Mouse (Mus musculus) forebrain, embryonic 15.5 days (tissue): Measurements from ENCODE around the gene Mamld1. TPM values are rescaled to one million over a fixed set of nuclear protein-coding genes. Genes with fewer than 3 reads are reported as not detected.
"Not testable (repeated sequence)": the region's sequence is repeated elsewhere in the genome, so short reads cannot be mapped to it uniquely, and the experiment has no call there.

Experiments
- ATAC-seq: fragments of 200-750 bp; cut with Nextera tagmentation; replicated peaks from 2 replicates; pipeline ENCODE4 v1.8.0; 2017; ENCODE audit warnings: mild to moderate bottlenecking, moderate TSS enrichment, moderate library complexity
- H3K27ac ChIP-seq: fragments of 300-500 bp; sonication (generic); replicated peaks from 2 replicates; pipeline ENCODE4 v1.5.1; 2015; ENCODE audit warnings: mild to moderate bottlenecking, inconsistent platforms
- H3K27me3 ChIP-seq: fragments of 300-500 bp; sonication (generic); 2 replicates; pipeline ENCODE4 v1.6.1; 2015; ENCODE audit warnings: inconsistent platforms
- H3K36me3 ChIP-seq: fragments of 300-500 bp; sonication (generic); 2 replicates; pipeline ENCODE4 v1.6.1; 2015; ENCODE audit warnings: mild to moderate bottlenecking, inconsistent platforms
- H3K4me1 ChIP-seq: fragments of 300-500 bp; sonication (generic); 2 replicates; pipeline ENCODE4 v1.6.1; 2015; ENCODE audit warnings: inconsistent platforms
- H3K4me2 ChIP-seq: fragments of 300-500 bp; sonication (generic); replicated peaks from 2 replicates; pipeline ENCODE4 v1.6.1; 2015; ENCODE audit warnings: mild to moderate bottlenecking, inconsistent platforms
- H3K4me3 ChIP-seq: fragments of 300-500 bp; sonication (generic); 2 replicates; pipeline ENCODE4 v1.5.1; 2015; ENCODE audit warnings: mild to moderate bottlenecking, inconsistent platforms
- H3K9ac ChIP-seq: fragments of 300-500 bp; sonication (generic); replicated peaks from 2 replicates; pipeline ENCODE4 v1.6.1; 2015; ENCODE audit warnings: mild to moderate bottlenecking, inconsistent platforms
- H3K9me3 ChIP-seq: fragments of 300-500 bp; sonication (generic); 2 replicates; pipeline ENCODE4 v1.6.1; 2016; ENCODE audit warnings: inconsistent platforms
- WGBS: fragments of 180-500 bp; shearing (Covaris S2); methylation state at CpG from one replicate; pipeline ENCODE4 v1.1.7; 2015; ENCODE audit warnings: mixed read lengths; 5-methylcytosine and 5-hydroxymethylcytosine counted together
- polyA plus RNA-seq: library from polyadenylated mRNA; unstranded; fragments of >200 nt; fragmentation: Nextera tagmentation; extraction: Ambion mirVana; gene quantifications from 2 replicates; pipeline ENCODE4 v1.2.1, GENCODE M21; 2015

Gene Mamld1
- polyA plus RNA-seq = 4.3 and 4.7 TPM in 2 replicates

GRCm38 (mm10) chrX:71049864-71050576 is at the start of gene Mamld1:
TSS of gene Mamld1 (plus strand) at chrX:71050256.
- peak within 1 kb of the TSS; percentile 62 for H3K9ac ChIP-seq
- H3K27ac ChIP-seq = peak within 1 kb of the TSS; percentile 88
- no peaks in the 10 kb centered on the region for H3K9me3 ChIP-seq
- H3K36me3 ChIP-seq = no peaks in the 10 kb centered on the region
- peak; percentile 82 for ATAC-seq
- WGBS = 32% methylated on average over 47 of the region's 50 CpGs
- H3K4me3 ChIP-seq = peak within 1 kb of the TSS; percentile 54
- H3K4me1 ChIP-seq = peaks cover 3% of the 10 kb centered on the region
- H3K27me3 ChIP-seq = no peaks in the 10 kb centered on the region
- H3K4me2 ChIP-seq = peak within 1 kb of the TSS; percentile 85

- H3K9ac ChIP-seq = no peak overlapping the region
- H3K36me3 ChIP-seq = no peaks in the 10 kb centered on the region
- no peak overlapping the region for H3K4me2 ChIP-seq
- ATAC-seq = no peak
- H3K9me3 ChIP-seq = no peaks in the 10 kb centered on the region
- no peak overlapping the region for H3K27ac ChIP-seq
- no peak overlapping the region for H3K4me3 ChIP-seq
- H3K4me1 ChIP-seq = no peaks in the 10 kb centered on the region
- no peaks in the 10 kb centered on the region for H3K27me3 ChIP-seq
Observed at GRCm38 (mm10) chrX:71024718-71025117, 25.3 kb upstream of the Mamld1 start.

DNA sequence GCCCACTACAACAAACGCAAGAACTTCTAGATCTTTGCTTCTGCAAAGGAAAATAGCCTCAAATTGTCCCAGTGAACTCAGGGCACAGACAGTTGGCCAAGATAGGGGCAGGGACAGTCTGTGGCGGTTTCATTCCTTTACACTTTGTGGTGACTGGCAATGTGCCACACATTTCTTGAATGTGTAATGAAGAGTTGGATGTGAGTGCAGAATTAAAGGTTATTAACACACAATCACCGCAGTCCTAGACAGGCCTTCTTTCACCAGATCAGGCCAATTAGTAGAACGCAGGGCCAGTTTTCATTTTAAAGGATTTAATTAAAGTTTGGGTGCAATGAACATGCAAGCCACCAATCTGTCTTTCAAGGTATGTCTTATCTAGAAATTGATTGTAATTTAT is 22.0 kb upstream of the Mamld1 start:
- no peaks in the 10 kb centered on the region for H3K27me3 ChIP-seq
- 41% methylated on average over 4 of the region's 4 CpGs for WGBS
- no peaks in the 10 kb centered on the region for H3K4me1 ChIP-seq
- H3K36me3 ChIP-seq = no peaks in the 10 kb centered on the region
- H3K9ac ChIP-seq = no peak overlapping the region
- no peak overlapping the region for H3K4me2 ChIP-seq
- no peak overlapping the region for H3K27ac ChIP-seq
- no peak; the same call in 1 of the 2 replicates for ATAC-seq
- no peak overlapping the region for H3K4me3 ChIP-seq
- H3K9me3 ChIP-seq = no peaks in the 10 kb centered on the region

DNA sequence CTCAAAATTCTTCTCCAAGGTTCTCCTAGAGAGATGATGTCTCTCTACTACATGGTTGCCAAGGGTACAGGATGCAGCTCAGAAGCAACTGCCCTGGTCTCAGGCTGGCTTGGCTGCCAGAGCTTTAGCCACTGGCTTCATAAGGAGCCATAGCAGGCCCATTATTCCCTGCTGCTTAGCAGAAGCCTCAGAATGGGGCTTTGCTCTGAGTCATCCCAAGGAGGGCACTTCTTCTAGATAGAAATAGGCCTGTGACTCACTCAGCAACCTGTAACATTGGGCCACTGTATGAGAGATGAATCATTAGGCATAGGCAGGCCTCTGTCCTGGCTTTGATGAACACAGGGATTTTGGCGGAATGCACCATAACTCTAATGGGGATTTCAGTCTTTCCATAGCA is 21.1 kb upstream of the Mamld1 start:
- not testable (repeated sequence) for H3K9ac ChIP-seq, ATAC-seq, H3K27me3 ChIP-seq, H3K36me3 ChIP-seq, H3K27ac ChIP-seq, H3K4me1 ChIP-seq, H3K9me3 ChIP-seq, H3K4me2 ChIP-seq, H3K4me3 ChIP-seq
- 100% methylated on average over 1 of the region's 1 CpGs for WGBS

- Histone ChIP-seq H3K4me2 (peak overlapping the region; percentile 85), H3K36me3 (no peaks in the 10 kb centered on the region), H3K4me1 (peaks cover 3% of the 10 kb centered on the region), H3K27ac (peak overlapping the region; percentile 88), H3K4me3 (peak overlapping the region; percentile 54), H3K27me3 (no peaks in the 10 kb centered on the region), H3K9me3 (no peaks in the 10 kb centered on the region), H3K9ac (peak overlapping the region; percentile 62)
- WGBS = 24% methylated on average over 26 of the region's 26 CpGs
- peak; percentile 29 for ATAC-seq
Observed at GRCm38 (mm10) chrX:71050677-71051311, 738 bp downstream of the Mamld1 start.

- H3K4me1 ChIP-seq = peaks cover 8% of the 10 kb centered on the region
- no peaks in the 10 kb centered on the region for H3K36me3 ChIP-seq
- 22% methylated on average over 30 of the region's 30 CpGs for WGBS
- H3K9me3 ChIP-seq = no peaks in the 10 kb centered on the region
- H3K4me3 ChIP-seq = peak overlapping the region; percentile 54
- H3K4me2 ChIP-seq = peak overlapping the region; percentile 85
- H3K9ac ChIP-seq = peak overlapping the region; percentile 62
- ATAC-seq = peak; percentile 74
- no peaks in the 10 kb centered on the region for H3K27me3 ChIP-seq
- peak overlapping the region; percentile 88 for H3K27ac ChIP-seq
Observed at GRCm38 (mm10) chrX:71051361-71052114, 1.5 kb downstream of the Mamld1 start.

GRCm38 (mm10) chrX:71052115-71052478 is 2.0 kb downstream of the Mamld1 start:
- peak overlapping the region; percentile 62 for H3K9ac ChIP-seq
- WGBS = 29% methylated on average over 19 of the region's 19 CpGs
- H3K4me1 ChIP-seq = peaks cover 10% of the 10 kb centered on the region
- H3K4me3 ChIP-seq = peak overlapping the region; percentile 54
- no peaks in the 10 kb centered on the region for H3K36me3 ChIP-seq
- peak; percentile 71 for ATAC-seq
- no peaks in the 10 kb centered on the region for H3K9me3 ChIP-seq
- peak overlapping the region; percentile 88 for H3K27ac ChIP-seq
- H3K4me2 ChIP-seq = peak overlapping the region; percentile 85
- no peaks in the 10 kb centered on the region for H3K27me3 ChIP-seq

DNA sequence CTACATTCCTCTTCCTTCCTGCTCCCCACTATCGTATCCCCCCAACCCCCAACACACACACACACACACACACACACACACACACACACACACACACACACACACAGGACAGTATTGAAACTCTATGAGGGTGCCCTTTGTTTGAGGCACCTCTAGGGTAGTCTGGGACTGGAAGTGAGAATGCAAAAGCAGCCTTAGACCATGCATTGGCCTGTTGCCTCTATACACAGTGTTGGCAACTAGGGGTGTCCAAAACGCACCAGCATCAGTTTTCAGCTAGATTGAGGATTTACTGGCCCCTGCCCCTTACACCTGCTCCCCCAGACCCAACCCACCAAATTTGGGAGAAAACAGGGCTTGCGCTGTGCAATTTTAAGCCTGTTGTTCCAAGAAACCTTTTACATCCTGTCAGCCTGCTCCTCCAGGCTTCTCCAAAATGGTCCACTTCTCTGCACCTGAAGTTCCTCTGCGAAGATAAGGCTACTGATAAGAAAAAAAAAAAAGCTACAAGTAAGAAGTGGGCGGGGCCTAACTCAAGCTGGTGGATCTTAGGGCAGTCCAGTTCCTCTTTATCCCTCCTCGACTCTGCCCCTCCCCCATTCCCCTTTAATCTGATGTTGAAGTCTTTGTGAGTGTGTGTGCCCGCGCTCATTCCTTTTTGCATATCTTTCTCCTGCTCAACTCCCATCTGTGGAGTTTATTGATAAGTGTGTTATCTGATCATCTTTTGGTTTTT is 2.6 kb downstream of the Mamld1 start:
- whole genome bisulfite sequencing = 25% methylated on average over 7 of the region's 8 CpGs
- H3K36me3 ChIP-seq = no peaks in the 10 kb centered on the region
- peak; percentile 45 for ATAC-seq
- peak overlapping the region; percentile 54 for H3K4me3 ChIP-seq
- H3K4me2 ChIP-seq = peak overlapping the region; percentile 85
- peak overlapping the region; percentile 88 for H3K27ac ChIP-seq
- H3K9me3 ChIP-seq = no peaks in the 10 kb centered on the region
- H3K27me3 ChIP-seq = no peaks in the 10 kb centered on the region
- H3K9ac ChIP-seq = no peak overlapping the region
- H3K4me1 ChIP-seq = peaks cover 10% of the 10 kb centered on the region

DNA sequence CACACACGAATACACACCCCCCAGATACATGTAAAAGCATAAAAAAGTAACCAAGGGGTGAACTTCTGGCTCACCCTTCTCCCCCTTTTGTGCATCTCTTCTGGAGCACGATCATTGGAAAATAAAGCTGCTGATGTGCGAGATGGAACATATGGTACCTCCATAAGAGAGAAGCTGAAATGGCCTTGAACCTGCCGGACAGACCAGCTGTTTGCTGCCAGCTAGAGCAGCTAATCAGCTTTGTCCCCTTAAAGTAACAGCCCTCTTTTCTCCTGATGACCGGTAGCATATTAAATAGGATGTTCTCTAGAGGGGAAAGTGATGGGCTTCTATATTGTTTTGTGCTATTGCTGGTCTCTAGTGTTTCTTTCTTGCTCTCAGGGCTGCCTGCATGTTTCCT is 3.2 kb downstream of the Mamld1 start:
- ATAC-seq = no peak
- H3K4me2 ChIP-seq = peak overlapping the region; percentile 85
- 26% methylated on average over 5 of the region's 5 CpGs for WGBS
- H3K36me3 ChIP-seq = no peaks in the 10 kb centered on the region
- H3K27me3 ChIP-seq = no peaks in the 10 kb centered on the region
- H3K4me1 ChIP-seq = peaks cover 10% of the 10 kb centered on the region
- no peaks in the 10 kb centered on the region for H3K9me3 ChIP-seq
- H3K27ac ChIP-seq = peak overlapping the region; percentile 88; the same call in 1 of the 2 replicates
- H3K9ac ChIP-seq = no peak overlapping the region
- peak overlapping the region; percentile 54; the same call in 1 of the 2 replicates for H3K4me3 ChIP-seq

- H3K27ac ChIP-seq = no peak overlapping the region
- H3K9ac ChIP-seq = no peak overlapping the region
- no peaks in the 10 kb centered on the region for H3K9me3 ChIP-seq
- H3K36me3 ChIP-seq = no peaks in the 10 kb centered on the region
- no peaks in the 10 kb centered on the region for H3K27me3 ChIP-seq
- no peak overlapping the region for H3K4me3 ChIP-seq
- ATAC-seq = no peak
- H3K4me2 ChIP-seq = no peak overlapping the region
- H3K4me1 ChIP-seq = peaks cover 10% of the 10 kb centered on the region
- 77% methylated on average over 2 of the region's 2 CpGs for WGBS
Observed at GRCm38 (mm10) chrX:71056968-71057367, 6.9 kb downstream of the Mamld1 start.

GRCm38 (mm10) chrX:71085092-71085807 is 35.2 kb downstream of the Mamld1 start:
- WGBS = 71% methylated on average over 4 of the region's 4 CpGs
- no peak overlapping the region for H3K4me2 ChIP-seq
- no peak overlapping the region for H3K9ac ChIP-seq
- H3K4me1 ChIP-seq = no peaks in the 10 kb centered on the region
- H3K4me3 ChIP-seq = no peak overlapping the region
- H3K9me3 ChIP-seq = no peaks in the 10 kb centered on the region
- no peak overlapping the region for H3K27ac ChIP-seq
- no peak for ATAC-seq
- no peaks in the 10 kb centered on the region for H3K36me3 ChIP-seq
- no peaks in the 10 kb centered on the region for H3K27me3 ChIP-seq
